Mouse (Mus musculus) MEL (cell line): Measurements from ENCODE around the gene Kat6b. TPM values are rescaled to one million over a fixed set of nuclear protein-coding genes. Genes with fewer than 3 reads are reported as not detected.

Experiments used
- DNase-seq: peaks from one replicate; pipeline ENCODE4 v3.0.0; 2011; ENCODE audit warnings: low read depth, low spot score
- H3K27ac ChIP-seq: 2 replicates; pipeline ENCODE4 v1.5.1; 2012; ENCODE audit warnings: low read depth, mild to moderate bottlenecking, control low read depth, low read length, moderate library complexity; ENCODE audit not compliant: control insufficient read depth
- H3K27me3 ChIP-seq, 2 experiments: fragments of 150-350 bp in 1 of 2; sonication (generic) in 1 of 2; 2 replicates each; pipeline ENCODE4 v1.6.1; 2012; ENCODE audit warnings: low read length in 2 of 2, mild to moderate bottlenecking in 2 of 2, improper control_type of control experiment in 1 of 2, moderate library complexity in 1 of 2; ENCODE audit not compliant: insufficient read depth in 2 of 2, control insufficient read depth in 1 of 2
- H3K36me3 ChIP-seq, 2 experiments: 2 replicates each; pipeline ENCODE4 v1.6.1; 2012 to 2014; ENCODE audit warnings: low read length in 2 of 2, improper control_type of control experiment in 1 of 2, inconsistent platforms in 1 of 2, mild to moderate bottlenecking in 1 of 2; ENCODE audit not compliant: insufficient read depth in 2 of 2, control insufficient read depth in 1 of 2
- H3K4me1 ChIP-seq, 2 experiments: fragments of 150-350 bp in 1 of 2; sonication (generic) in 1 of 2; 2 replicates each; pipeline ENCODE4 v1.6.1; 2012; ENCODE audit warnings: low read length in 2 of 2, improper control_type of control experiment in 1 of 2, mild to moderate bottlenecking in 1 of 2; ENCODE audit not compliant: insufficient read depth in 2 of 2, control insufficient read depth in 1 of 2
- H3K4me3 ChIP-seq, 2 experiments: fragments of 150-350 bp in 1 of 2; sonication (generic) in 1 of 2; 2 replicates each; pipeline ENCODE4 v1.5.1; 2012; ENCODE audit warnings: low read depth in 2 of 2, low read length in 2 of 2, mild to moderate bottlenecking in 2 of 2, moderate library complexity in 2 of 2, control low read depth in 1 of 2, improper control_type of control experiment in 1 of 2; ENCODE audit not compliant: control insufficient read depth in 1 of 2, insufficient read depth in 1 of 2
- H3K79me2 ChIP-seq: 2 replicates; pipeline ENCODE4 v1.6.1; 2012; ENCODE audit warnings: mild to moderate bottlenecking, low read length, moderate library complexity; ENCODE audit not compliant: control insufficient read depth, poor library complexity, insufficient read depth
- H3K9ac ChIP-seq: 2 replicates; pipeline ENCODE4 v1.6.1; 2012; ENCODE audit warnings: low read depth, mild to moderate bottlenecking, control low read depth, low read length, moderate library complexity; ENCODE audit not compliant: control insufficient read depth, poor library complexity, severe bottlenecking
- H3K9me3 ChIP-seq: fragments of 150-350 bp; sonication (generic); replicated peaks from 2 replicates; pipeline ENCODE4 v1.6.1; 2012; ENCODE audit warnings: mild to moderate bottlenecking, low read length, improper control_type of control experiment, moderate library complexity; ENCODE audit not compliant: insufficient read depth
- BHLHE40 ChIP-seq: IDR thresholded peaks from 2 replicates; pipeline ENCODE4 v1.6.1; 2012; ENCODE audit warnings: low read depth, mild to moderate bottlenecking, inconsistent platforms, low read length, improper control_type of control experiment, borderline replicate concordance
- CTCF ChIP-seq, 3 experiments: IDR thresholded peaks in 2 of 3; conservative IDR thresholded peaks in 1 of 3; 2 replicates each; pipeline ENCODE4 v1.5.1; 2011 to 2012; ENCODE audit warnings: low read length in 3 of 3, low read depth in 2 of 3, mild to moderate bottlenecking in 2 of 3, improper control_type of control experiment in 1 of 3, inconsistent platforms in 1 of 3, mixed read lengths in 1 of 3, moderate library complexity in 1 of 3; ENCODE audit not compliant: control insufficient read depth in 1 of 3, insufficient read depth in 1 of 3, poor library complexity in 1 of 3, severe bottlenecking in 1 of 3
- ELF1 ChIP-seq: IDR thresholded peaks from 2 replicates; pipeline ENCODE4 v1.6.1; 2014; ENCODE audit warnings: low read depth, mild to moderate bottlenecking, inconsistent platforms, low read length, improper control_type of control experiment, moderate library complexity
- EP300 ChIP-seq, 2 experiments: IDR thresholded peaks; 2 replicates each; pipeline ENCODE4 v1.6.1; 2011; ENCODE audit warnings: improper control_type of control experiment in 2 of 2, low read length in 2 of 2, low read depth in 1 of 2, mild to moderate bottlenecking in 1 of 2
- ETS1 ChIP-seq: IDR thresholded peaks from 2 replicates; pipeline ENCODE4 v1.6.1; 2012; ENCODE audit warnings: low read depth, mild to moderate bottlenecking, inconsistent platforms, low read length, improper control_type of control experiment, moderate library complexity
- GATA1 ChIP-seq: IDR thresholded peaks from 2 replicates; pipeline ENCODE4 v1.6.1; 2011; ENCODE audit warnings: low read depth, low read length, improper control_type of control experiment
- HCFC1 ChIP-seq: IDR thresholded peaks from 2 replicates; pipeline ENCODE4 v1.6.1; 2012; ENCODE audit warnings: low read depth, mild to moderate bottlenecking, inconsistent platforms, low read length, improper control_type of control experiment, moderate library complexity
- KAT2A ChIP-seq: conservative IDR thresholded peaks from 2 replicates; pipeline ENCODE4 v1.6.1; 2012; ENCODE audit warnings: low read depth, low read length, improper control_type of control experiment, inconsistent platforms
- MAFK ChIP-seq: IDR thresholded peaks from 2 replicates; pipeline ENCODE4 v1.6.1; 2011; ENCODE audit warnings: low read depth, mild to moderate bottlenecking, low read length, improper control_type of control experiment, borderline replicate concordance
- MAX ChIP-seq: IDR thresholded peaks from 2 replicates; pipeline ENCODE4 v1.6.1; 2011; ENCODE audit warnings: low read length, improper control_type of control experiment
- MAZ ChIP-seq: IDR thresholded peaks from 2 replicates; pipeline ENCODE4 v1.6.1; 2012; ENCODE audit warnings: low read depth, mild to moderate bottlenecking, inconsistent platforms, low read length, improper control_type of control experiment
- NRF1 ChIP-seq: IDR thresholded peaks from 2 replicates; pipeline ENCODE4 v1.6.1; 2014; ENCODE audit warnings: low read depth, mild to moderate bottlenecking, inconsistent platforms, low read length, improper control_type of control experiment, moderate library complexity; ENCODE audit not compliant: poor library complexity, insufficient read depth, severe bottlenecking
- POLR2A ChIP-seq, 2 experiments: IDR thresholded peaks; 2 replicates each; pipeline ENCODE4 v1.6.1; 2011 to 2012; ENCODE audit warnings: low read length in 2 of 2, mild to moderate bottlenecking in 2 of 2, control low read depth in 1 of 2, improper control_type of control experiment in 1 of 2, low read depth in 1 of 2, moderate library complexity in 1 of 2; ENCODE audit not compliant: control insufficient read depth in 1 of 2, insufficient read depth in 1 of 2, poor library complexity in 1 of 2
- POLR2AphosphoS5 ChIP-seq: IDR thresholded peaks from 2 replicates; pipeline ENCODE4 v1.6.1; 2012; ENCODE audit warnings: low read depth, borderline replicate concordance, mild to moderate bottlenecking, inconsistent platforms, low read length, moderate library complexity, mixed read lengths
- RAD21 ChIP-seq: IDR thresholded peaks from 2 replicates; pipeline ENCODE4 v1.6.1; 2011; ENCODE audit warnings: mild to moderate bottlenecking, low read depth, low read length, improper control_type of control experiment
- SIN3A ChIP-seq: IDR thresholded peaks from 2 replicates; pipeline ENCODE4 v1.6.1; 2012; ENCODE audit warnings: low read length, improper control_type of control experiment, inconsistent platforms
- TBP ChIP-seq: IDR thresholded peaks from 2 replicates; pipeline ENCODE4 v1.8.0; 2011; ENCODE audit warnings: low read depth, low read length, improper control_type of control experiment
- USF1 ChIP-seq: IDR thresholded peaks from 2 replicates; pipeline ENCODE4 v1.6.1; 2014; ENCODE audit warnings: low read depth, mild to moderate bottlenecking, inconsistent platforms, low read length, improper control_type of control experiment, moderate library complexity
- USF2 ChIP-seq, 2 experiments: IDR thresholded peaks; 2 replicates each; pipeline ENCODE4 v1.6.1; 2011 to 2012; ENCODE audit warnings: improper control_type of control experiment in 2 of 2, low read length in 2 of 2, borderline replicate concordance in 1 of 2, inconsistent platforms in 1 of 2, low read depth in 1 of 2, mild to moderate bottlenecking in 1 of 2; ENCODE audit not compliant: insufficient read depth in 1 of 2
- ZC3H11A ChIP-seq: IDR thresholded peaks from 2 replicates; pipeline ENCODE4 v1.6.1; 2012; ENCODE audit warnings: low read depth, mild to moderate bottlenecking, inconsistent platforms, low read length, improper control_type of control experiment
- ZKSCAN1 ChIP-seq: IDR thresholded peaks from 2 replicates; pipeline ENCODE4 v1.6.1; 2012; ENCODE audit warnings: low read depth, mild to moderate bottlenecking, inconsistent platforms, low read length, improper control_type of control experiment, moderate library complexity
- ZMIZ1 ChIP-seq: IDR thresholded peaks from 2 replicates; pipeline ENCODE4 v1.6.1; 2012; ENCODE audit warnings: low read depth, mild to moderate bottlenecking, inconsistent platforms, low read length, improper control_type of control experiment, moderate library complexity
- ZNF384 ChIP-seq: IDR thresholded peaks from 2 replicates; pipeline ENCODE4 v1.6.1; 2012; ENCODE audit warnings: low read depth, mild to moderate bottlenecking, inconsistent platforms, low read length, improper control_type of control experiment
- polyA plus RNA-seq, 2 experiments: library from polyadenylated mRNA; stranded (reverse) in 1 of 2; unstranded in 1 of 2; fragments of >175 nt in 1 of 2; fragments of >200 nt in 1 of 2; gene quantifications; 2 replicates each; pipeline versions ENCODE4 v1.2.1 to v1.2.4; 2012; ENCODE audit warnings: low replicate concordance in 2 of 2, low read depth in 1 of 2; ENCODE audit not compliant: insufficient read length in 2 of 2, insufficient read depth in 1 of 2, missing spikeins in 1 of 2
- total RNA-seq: library from RNA; depleted of rRNA; stranded (reverse); fragments of 300-350 nt; gene quantifications from 2 replicates; pipeline ENCODE4 v1.2.3, GENCODE M21; 2012

Gene Kat6b
- total and polyA plus RNA-seq, 3 experiments: 1.8 to 5.4 TPM; not detected in 1

DNA sequence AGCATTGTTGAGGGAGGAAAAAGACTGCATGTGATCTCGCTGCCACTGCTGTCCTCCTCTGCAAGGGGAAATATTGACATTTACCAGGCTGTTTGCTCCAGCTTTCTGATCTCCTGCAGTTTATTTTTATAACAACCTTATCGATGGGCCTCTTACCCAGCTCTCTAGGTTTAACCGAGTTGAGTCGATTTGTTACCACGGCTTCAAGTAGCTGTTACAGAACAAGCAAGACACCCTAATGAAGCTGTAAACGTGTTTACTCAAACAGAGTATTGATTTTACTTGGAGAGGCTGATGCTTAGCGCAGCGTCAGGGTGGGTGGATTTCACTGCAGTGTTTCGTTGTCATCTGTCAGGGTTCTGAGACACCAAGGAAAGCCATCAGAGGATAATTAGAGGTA lies 46.5 kb upstream of the Kat6b start:
- TF ChIP-seq KAT2A: no peak
- no peak for TF ChIP-seq MAFK
- no peak for TF ChIP-seq USF1
- no peak for TF ChIP-seq POLR2A (IDR thresholded peaks at IDR 0.05; ENCODE audit: control insufficient read depth in 1 of 2, insufficient read depth in 1 of 2, low read depth in 1 of 2, low read length in 2 of 2, poor library complexity in 1 of 2)
- TF ChIP-seq NRF1: no peak
- no peak for TF ChIP-seq ZNF384
- no peak for TF ChIP-seq TBP
- TF ChIP-seq EP300 (IDR thresholded peaks at IDR 0.05; ENCODE audit: low read depth in 1 of 2, low read length in 2 of 2): no peak
- TF ChIP-seq, all 39 proteins: peak for 0
- no peak overlapping the region for H3K9ac ChIP-seq
- H3K4me1 ChIP-seq: no peaks in the 10 kb centered on the region
- no peaks in the 10 kb centered on the region for H3K79me2 ChIP-seq
- H3K9me3 ChIP-seq: no peaks in the 10 kb centered on the region
- H3K4me3 ChIP-seq: no peak overlapping the region
- H3K27me3 ChIP-seq: no peaks in the 10 kb centered on the region
- DNase-seq: no peak
- H3K27ac ChIP-seq: no peak overlapping the region
- no peaks in the 10 kb centered on the region for H3K36me3 ChIP-seq

DNA sequence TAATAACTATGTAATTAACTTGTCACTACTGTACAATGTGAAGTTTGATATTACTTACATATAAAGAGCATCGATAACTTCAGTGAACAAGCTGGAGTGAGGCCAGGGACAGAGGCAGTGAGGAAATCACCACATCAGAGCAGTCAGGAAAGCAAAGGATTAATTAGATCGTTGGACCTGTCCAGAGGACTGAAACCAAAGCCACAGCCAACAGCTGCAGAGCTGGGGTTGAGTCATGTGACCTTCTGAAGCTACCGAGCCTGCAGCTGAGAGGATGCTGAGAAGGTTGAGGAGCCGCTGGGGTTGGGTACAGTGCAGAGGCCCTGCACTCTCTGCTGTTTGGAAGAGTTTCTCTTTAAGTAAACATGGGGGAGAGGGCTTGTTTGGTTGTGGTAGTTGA lies 41.4 kb upstream of the Kat6b start:
- no peaks in the 10 kb centered on the region for H3K27me3 ChIP-seq
- no peak for DNase-seq
- H3K27ac ChIP-seq: no peak overlapping the region
- H3K36me3 ChIP-seq: no peaks in the 10 kb centered on the region
- H3K4me1 ChIP-seq: no peaks in the 10 kb centered on the region
- H3K4me3 ChIP-seq: no peak overlapping the region
- no peak overlapping the region for H3K9ac ChIP-seq
- no peak for TF ChIP-seq MAFK
- no peak for TF ChIP-seq HCFC1
- TF ChIP-seq TBP: no peak
- TF ChIP-seq MAX: no peak
- TF ChIP-seq ELF1: no peak
- TF ChIP-seq ZMIZ1: no peak
- no peak for TF ChIP-seq RAD21
- no peaks in the 10 kb centered on the region for H3K9me3 ChIP-seq
- no peaks in the 10 kb centered on the region for H3K79me2 ChIP-seq

DNA sequence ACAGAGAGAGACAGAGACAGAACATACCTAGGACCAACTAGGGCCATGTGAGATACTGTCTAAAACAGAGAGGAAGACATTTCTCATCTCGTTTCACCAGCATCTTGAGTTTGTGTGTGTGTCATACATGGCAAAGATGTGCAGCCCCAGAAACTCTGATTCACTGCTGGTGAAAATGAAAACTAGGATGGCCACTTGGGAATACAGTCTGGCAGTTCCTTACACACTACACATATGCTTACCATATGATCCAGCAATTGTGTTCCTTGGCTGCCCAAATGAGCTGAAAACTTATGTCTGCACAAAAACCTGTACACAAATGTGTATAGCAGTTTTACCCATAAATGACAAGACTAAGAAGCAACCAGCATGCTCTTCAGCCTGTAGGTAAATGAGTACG lies 40.7 kb upstream of the Kat6b start:
- no peak overlapping the region for H3K27ac ChIP-seq
- H3K4me1 ChIP-seq: no peaks in the 10 kb centered on the region
- no peaks in the 10 kb centered on the region for H3K36me3 ChIP-seq
- H3K79me2 ChIP-seq: no peaks in the 10 kb centered on the region
- H3K9ac ChIP-seq: no peak overlapping the region
- TF ChIP-seq MAX: no peak
- no peak for TF ChIP-seq ZC3H11A
- TF ChIP-seq EP300 (IDR thresholded peaks at IDR 0.05; ENCODE audit: low read depth in 1 of 2, low read length in 2 of 2): no peak
- no peak for TF ChIP-seq MAZ
- TF ChIP-seq BHLHE40: no peak
- no peak for TF ChIP-seq CTCF (IDR thresholded peaks at IDR 0.05 in 2 of 3, conservative IDR thresholded peaks at IDR 0.05 in 1 of 3; ENCODE audit: control insufficient read depth in 1 of 3, insufficient read depth in 1 of 3, low read depth in 2 of 3, low read length in 3 of 3, poor library complexity in 1 of 3, severe bottlenecking in 1 of 3)
- TF ChIP-seq ETS1: no peak
- no peak for TF ChIP-seq POLR2A (IDR thresholded peaks at IDR 0.05; ENCODE audit: control insufficient read depth in 1 of 2, insufficient read depth in 1 of 2, low read depth in 1 of 2, low read length in 2 of 2, poor library complexity in 1 of 2)
- TF ChIP-seq GATA1: no peak
- TF ChIP-seq USF2 (IDR thresholded peaks at IDR 0.05; ENCODE audit: borderline replicate concordance in 1 of 2, insufficient read depth in 1 of 2, low read depth in 1 of 2, low read length in 2 of 2): no peak
- TF ChIP-seq SIN3A: no peak
- no peak for TF ChIP-seq POLR2AphosphoS5
- no peak for TF ChIP-seq ZKSCAN1
- TF ChIP-seq MAFK: no peak
- H3K4me3 ChIP-seq: no peak overlapping the region
- no peaks in the 10 kb centered on the region for H3K9me3 ChIP-seq
- no peaks in the 10 kb centered on the region for H3K27me3 ChIP-seq
- DNase-seq: no peak
